Mouse (Mus musculus) CH12.LX (cell line): ENCODE results near the gene Noc3l. TPM values are rescaled to one million over a fixed set of nuclear protein-coding genes. Genes with fewer than 3 reads are reported as not detected.

Experiments used
- DNase-seq: peaks from one replicate; pipeline ENCODE4 v3.0.0-alpha.2; 2013; ENCODE audit errors: extremely low read depth
- H3K27ac ChIP-seq: 2 replicates; pipeline ENCODE4 v1.5.1; 2012; ENCODE audit warnings: low read depth, mild to moderate bottlenecking, control low read depth, moderate library complexity; ENCODE audit not compliant: insufficient read depth
- H3K27me3 ChIP-seq: replicated peaks from 2 replicates; pipeline ENCODE3; 2012; ENCODE audit warnings: inconsistent platforms
- H3K36me3 ChIP-seq, 2 experiments: replicated peaks in 1 of 2; 2 replicates each; pipeline versions ENCODE3 to v1.6.1; 2012; ENCODE audit warnings: inconsistent platforms in 1 of 2, low read length in 1 of 2, mild to moderate bottlenecking in 1 of 2, mixed read lengths in 1 of 2, moderate library complexity in 1 of 2; ENCODE audit not compliant: control insufficient read depth in 1 of 2, insufficient read depth in 1 of 2
- H3K4me1 ChIP-seq, 2 experiments: 2 replicates each; pipeline ENCODE4 v1.6.1; 2012; ENCODE audit warnings: inconsistent platforms in 1 of 2, moderate library complexity in 1 of 2; ENCODE audit not compliant: insufficient read depth in 2 of 2, control insufficient read depth in 1 of 2
- H3K4me2 ChIP-seq: 2 replicates; pipeline ENCODE4 v1.6.1; 2012; ENCODE audit warnings: low read depth, mild to moderate bottlenecking, control low read depth; ENCODE audit not compliant: poor library complexity, insufficient read depth, severe bottlenecking
- H3K4me3 ChIP-seq, 3 experiments: fragments of 150-350 bp in 1 of 3; sonication (generic) in 1 of 3; replicated peaks in 1 of 3; 2 replicates each; pipeline versions ENCODE3 to v1.5.1; 2011 to 2012; ENCODE audit warnings: low read depth in 2 of 3, low read length in 2 of 3, mild to moderate bottlenecking in 2 of 3, moderate library complexity in 2 of 3, control low read depth in 1 of 3, improper control_type of control experiment in 1 of 3, inconsistent platforms in 1 of 3, mixed read lengths in 1 of 3; ENCODE audit not compliant: poor library complexity in 1 of 3
- H3K79me2 ChIP-seq: replicated peaks from 2 replicates; pipeline ENCODE4 v1.6.1; 2012; ENCODE audit warnings: mild to moderate bottlenecking, moderate library complexity; ENCODE audit not compliant: control insufficient read depth, poor library complexity, insufficient read depth, severe bottlenecking; ENCODE audit errors: extremely low read depth
- H3K9ac ChIP-seq: 2 replicates; pipeline ENCODE4 v1.6.1; 2012; ENCODE audit warnings: low read depth, mild to moderate bottlenecking, control low read depth, moderate library complexity; ENCODE audit not compliant: insufficient read depth
- H3K9me3 ChIP-seq: replicated peaks from 2 replicates; pipeline ENCODE3; 2012; ENCODE audit warnings: low read length, inconsistent platforms, mixed read lengths
- CHD1 ChIP-seq: IDR thresholded peaks from 2 replicates; pipeline ENCODE4 v1.6.1; 2012; ENCODE audit warnings: low read depth, low read length, improper control_type of control experiment, inconsistent platforms
- CHD2 ChIP-seq: IDR thresholded peaks from 2 replicates; pipeline ENCODE4 v1.6.1; 2011; ENCODE audit warnings: low read length, improper control_type of control experiment
- CTCF ChIP-seq, 2 experiments: IDR thresholded peaks in 1 of 2; conservative IDR thresholded peaks in 1 of 2; 2 replicates each; pipeline ENCODE4 v1.5.1; 2011 to 2012; ENCODE audit warnings: low read depth in 2 of 2, low read length in 2 of 2, improper control_type of control experiment in 1 of 2, inconsistent platforms in 1 of 2, mild to moderate bottlenecking in 1 of 2, moderate library complexity in 1 of 2
- E2F4 ChIP-seq: IDR thresholded peaks from 2 replicates; pipeline ENCODE4 v1.6.1; 2011; ENCODE audit warnings: low read depth, low read length, improper control_type of control experiment; ENCODE audit not compliant: insufficient replicate concordance
- EP300 ChIP-seq: IDR thresholded peaks from 2 replicates; pipeline ENCODE4 v1.6.1; 2011; ENCODE audit warnings: low read length, improper control_type of control experiment
- ETS1 ChIP-seq: conservative IDR thresholded peaks from 2 replicates; pipeline ENCODE4 v1.6.1; 2012; ENCODE audit warnings: low read depth, mild to moderate bottlenecking, inconsistent platforms, low read length, improper control_type of control experiment, moderate library complexity
- IRF4 ChIP-seq: IDR thresholded peaks from 2 replicates; pipeline ENCODE4 v1.6.1; 2014; ENCODE audit warnings: low read depth, mild to moderate bottlenecking, inconsistent platforms, low read length, improper control_type of control experiment
- JUN ChIP-seq: IDR thresholded peaks from 2 replicates; pipeline ENCODE4 v1.6.1; 2011; ENCODE audit warnings: low read depth, mild to moderate bottlenecking, low read length, improper control_type of control experiment, moderate library complexity; ENCODE audit not compliant: insufficient read depth
- JUND ChIP-seq: conservative IDR thresholded peaks from 2 replicates; pipeline ENCODE4 v1.6.1; 2011; ENCODE audit warnings: low read depth, low read length, improper control_type of control experiment
- MAFK ChIP-seq: IDR thresholded peaks from 2 replicates; pipeline ENCODE4 v1.6.1; 2011; ENCODE audit warnings: low read length, improper control_type of control experiment; ENCODE audit not compliant: insufficient replicate concordance
- NRF1 ChIP-seq: IDR thresholded peaks from 2 replicates; pipeline ENCODE4 v1.6.1; 2014; ENCODE audit warnings: low read depth, mild to moderate bottlenecking, inconsistent platforms, low read length, improper control_type of control experiment, moderate library complexity
- PAX5 ChIP-seq: IDR thresholded peaks from 2 replicates; pipeline ENCODE4 v1.6.1; 2012; ENCODE audit warnings: low read length, inconsistent platforms, mixed read lengths
- POLR2A ChIP-seq: IDR thresholded peaks from 2 replicates; pipeline ENCODE4 v1.6.1; 2011; ENCODE audit warnings: low read depth, mild to moderate bottlenecking, improper control_type of control experiment, low read length
- RAD21 ChIP-seq: IDR thresholded peaks from 2 replicates; pipeline ENCODE4 v1.6.1; 2011; ENCODE audit warnings: low read depth, mild to moderate bottlenecking, low read length, improper control_type of control experiment, moderate library complexity
- RCOR1 ChIP-seq: conservative IDR thresholded peaks from 2 replicates; pipeline ENCODE4 v1.6.1; 2012; ENCODE audit warnings: low read depth, mild to moderate bottlenecking, inconsistent platforms, low read length, improper control_type of control experiment
- TBP ChIP-seq: conservative IDR thresholded peaks from 2 replicates; pipeline ENCODE4 v1.6.1; 2011; ENCODE audit warnings: low read depth, low read length, improper control_type of control experiment
- TCF12 ChIP-seq: IDR thresholded peaks from 2 replicates; pipeline ENCODE4 v1.6.1; 2014; ENCODE audit warnings: low read depth, mild to moderate bottlenecking, inconsistent platforms, low read length, improper control_type of control experiment
- UBTF ChIP-seq: IDR thresholded peaks from 2 replicates; pipeline ENCODE4 v1.6.1; 2012; ENCODE audit warnings: low read depth, mild to moderate bottlenecking, inconsistent platforms, low read length, improper control_type of control experiment, moderate library complexity
- USF1 ChIP-seq: IDR thresholded peaks from 2 replicates; pipeline ENCODE4 v1.6.1; 2014; ENCODE audit warnings: low read depth, mild to moderate bottlenecking, inconsistent platforms, low read length, improper control_type of control experiment
- ZKSCAN1 ChIP-seq: IDR thresholded peaks from 2 replicates; pipeline ENCODE4 v1.6.1; 2012; ENCODE audit warnings: low read depth, inconsistent platforms, low read length, improper control_type of control experiment, borderline replicate concordance
- ZMIZ1 ChIP-seq: IDR thresholded peaks from 2 replicates; pipeline ENCODE4 v1.6.1; 2012; ENCODE audit warnings: low read depth, mild to moderate bottlenecking, inconsistent platforms, low read length, improper control_type of control experiment
- ZNF384 ChIP-seq: IDR thresholded peaks from 2 replicates; pipeline ENCODE4 v1.6.1; 2012; ENCODE audit warnings: low read depth, low read length, improper control_type of control experiment, inconsistent platforms
- dilution Hi-C: fragments of 300-500 bp; cut with MboI; formaldehyde crosslinking; loops from 2 replicates; pipeline ENCODE4 v1.14.3; 2020; ENCODE audit warnings: low sequenced_read_pairs; ENCODE audit not compliant: extremely low pct_unique_long_range_greater_than_20kb, extremely low pct_ligation_motif_present
- in situ Hi-C: fragments of 300-500 bp; cut with MboI; formaldehyde crosslinking; loops from 3 replicates; pipeline ENCODE4 v1.14.3; 2019; ENCODE audit warnings: low sequenced_read_pairs, low pct_ligation_motif_present, low pct_unique_long_range_greater_than_20kb, mixed read lengths
- polyA plus RNA-seq: library from polyadenylated mRNA; unstranded; fragments of >175 nt; gene quantifications from 2 replicates; pipeline ENCODE4 v1.2.1, GENCODE M21; 2012; ENCODE audit warnings: low read depth; ENCODE audit not compliant: insufficient read length
- total RNA-seq, 2 experiments: library from RNA; depleted of rRNA; stranded (reverse); fragments of 300-350 nt in 1 of 2; fragments of >200 nt in 1 of 2; gene quantifications; 2 replicates each; pipeline ENCODE4 v1.2.3; 2012 to 2014

The Noc3l gene
- total and polyA plus RNA-seq, 3 experiments = 15.1 to 38.3 (median 34.9) TPM

DNA sequence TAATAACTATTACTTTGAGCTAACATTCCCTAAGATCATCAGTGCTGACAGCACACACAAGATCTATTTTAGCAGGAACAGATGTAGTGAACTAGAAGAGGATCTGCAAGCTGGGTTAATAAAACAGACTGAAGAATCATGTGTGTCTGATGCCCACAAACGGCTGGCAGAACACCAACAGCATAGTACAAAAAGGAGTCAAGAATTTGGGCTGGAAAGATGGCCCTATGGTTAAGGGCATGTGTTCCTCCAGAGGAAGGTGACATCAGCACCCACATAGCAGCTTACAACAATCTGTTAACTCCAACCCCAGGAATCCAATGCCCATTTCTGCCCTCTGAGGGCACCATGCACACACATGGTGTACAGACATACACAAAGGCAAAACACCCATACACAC is 20.7 kb downstream of the Noc3l start:
- Histone ChIP-seq H3K9ac (no peak overlapping the region), H3K79me2 (no peaks in the 10 kb centered on the region; the same call in 1 of the 2 replicates), H3K27me3 (no peaks in the 10 kb centered on the region), H3K4me3 (no peak overlapping the region), H3K4me1 (no peaks in the 10 kb centered on the region), H3K4me2 (no peak overlapping the region), H3K9me3 (no peaks in the 10 kb centered on the region), H3K27ac (no peak overlapping the region), H3K36me3 (peaks cover 72 to 94% of the 10 kb centered on the region in 2 experiments)
- TF ChIP-seq JUND (no peak), CHD2 (no peak), EP300 (no peak), TCF12 (no peak), IRF4 (no peak), ETS1 (no peak), NRF1 (no peak), RCOR1 (no peak), TBP (no peak), POLR2A (no peak), E2F4 (no peak), JUN (no peak), USF1 (no peak)
- no peak for DNase-seq
- in situ Hi-C loops (loop anchor here (25.0 kb wide), 1 partner anchor 386 kb away; no protein-coding TSS in a partner anchor), dilution Hi-C loops (no loop called here)

DNA sequence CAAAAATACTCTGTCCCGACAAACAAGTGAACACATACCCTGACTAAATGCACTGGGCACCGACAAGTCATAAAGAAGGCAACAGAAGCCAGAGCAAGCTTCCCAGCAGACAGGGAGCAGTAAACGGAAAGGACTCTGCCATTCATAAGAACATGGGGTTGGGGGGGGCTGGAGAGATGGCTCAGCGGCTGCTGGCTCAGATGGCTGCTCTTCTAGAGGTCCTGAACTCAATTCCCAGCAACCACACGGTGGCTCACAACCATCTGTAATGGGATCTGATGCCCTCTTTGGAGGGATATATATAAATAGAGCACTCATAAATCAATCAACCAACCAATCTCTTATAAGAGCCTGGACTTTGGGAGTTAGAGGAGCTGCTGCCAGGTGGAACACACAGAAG is 22.5 kb downstream of the Noc3l start:
- no peak for TF ChIP-seq ZMIZ1
- no peak for TF ChIP-seq USF1
- no peak for TF ChIP-seq ZNF384
- no peak for TF ChIP-seq ETS1
- TF ChIP-seq ZKSCAN1 = no peak
- no peak for TF ChIP-seq IRF4
- TF ChIP-seq CTCF (conservative IDR thresholded peaks at IDR 0.05 in 1 of 2, IDR thresholded peaks at IDR 0.05 in 1 of 2; ENCODE audit: low read depth in 2 of 2, low read length in 2 of 2) = no peak
- TF ChIP-seq MAFK = no peak
- no peak for TF ChIP-seq E2F4
- TF ChIP-seq RAD21 = no peak
- no peak for TF ChIP-seq UBTF
- TF ChIP-seq PAX5 = no peak
- TF ChIP-seq CHD1 = no peak
- no peak for TF ChIP-seq JUND
- Histone ChIP-seq H3K4me2 (no peak overlapping the region), H3K27me3 (no peaks in the 10 kb centered on the region), H3K4me3 (no peak overlapping the region), H3K9me3 (no peaks in the 10 kb centered on the region), H3K79me2 (no peaks in the 10 kb centered on the region; the same call in 1 of the 2 replicates), H3K9ac (no peak overlapping the region), H3K4me1 (no peaks in the 10 kb centered on the region), H3K36me3 (peaks cover 71 to 93% of the 10 kb centered on the region in 2 experiments), H3K27ac (no peak overlapping the region)
- in situ Hi-C loops = loop anchor here (25.0 kb wide), 1 partner anchor 384 kb away; no protein-coding TSS in a partner anchor
- DNase-seq = no peak
- dilution Hi-C loops = no loop called here
